7 mouse cellular contexts compared by ENCODE assay signal in genomic region chr9:56533916-56534315, GRCm38 (mm10).
DNase-seq lines count a peak whose midpoint lies in the region; ATAC-seq lines count a peak whose summit lies in the region.

No protein-coding gene starts in this region.

- H3K27me3 ChIP-seq in midbrain, embryonic 10.5 days (ENCODE audit: low read depth, poor library complexity, severe bottlenecking), result peaks cover 99% of the 10 kb centered on the region
- peaks cover 18% of the 10 kb centered on the region; the same call in 1 of the 2 replicates for H3K27me3 ChIP-seq in midbrain, embryonic 11.5 days (ENCODE audit: control insufficient read depth, insufficient read depth, low read length)
- no peaks in the 10 kb centered on the region for H3K27me3 ChIP-seq in heart, embryonic 13.5 days (replicated peaks)
- peaks cover 4% of the 10 kb centered on the region; the same call in 1 of the 2 replicates for H3K27me3 ChIP-seq in stomach, embryonic 16.5 days (ENCODE audit: control insufficient read depth, insufficient read depth, low read length)

- no peaks in the 10 kb centered on the region for H3K36me3 ChIP-seq in midbrain, embryonic 10.5 days
- no peaks in the 10 kb centered on the region for H3K36me3 ChIP-seq in midbrain, embryonic 11.5 days (ENCODE audit: control insufficient read depth, insufficient read depth, low read length)
- no peaks in the 10 kb centered on the region for H3K36me3 ChIP-seq in heart, embryonic 13.5 days
- no peaks in the 10 kb centered on the region for H3K36me3 ChIP-seq in stomach, embryonic 16.5 days (ENCODE audit: control insufficient read depth, insufficient read depth, low read length)

- H3K4me1 ChIP-seq in midbrain, embryonic 10.5 days, result peaks cover 37% of the 10 kb centered on the region
- H3K4me1 ChIP-seq in midbrain, embryonic 11.5 days (ENCODE audit: control insufficient read depth, insufficient read depth, low read length), result peaks cover 10% of the 10 kb centered on the region
- peaks cover 14% of the 10 kb centered on the region for H3K4me1 ChIP-seq in heart, embryonic 13.5 days
- H3K4me1 ChIP-seq in stomach, embryonic 16.5 days (ENCODE audit: control insufficient read depth, insufficient read depth, low read length), result peaks cover 12% of the 10 kb centered on the region

- H3K27ac ChIP-seq in midbrain, embryonic 10.5 days (replicated peaks), result peak overlapping the region; percentile 19; the same call in 1 of the 2 replicates
- no peak overlapping the region for H3K27ac ChIP-seq in midbrain, embryonic 11.5 days (ENCODE audit: low read depth, low read length)
- H3K27ac ChIP-seq in heart, embryonic 13.5 days (replicated peaks), result peak overlapping the region; percentile 72
- H3K27ac ChIP-seq in stomach, embryonic 16.5 days (ENCODE audit: low read length), result no peak overlapping the region

- WGBS in midbrain, embryonic 10.5 days, result 75% methylated on average over 9 of the region's 9 CpGs
- 76% methylated on average over 9 of the region's 9 CpGs for WGBS in midbrain, embryonic 11.5 days
- 65% methylated on average over 9 of the region's 9 CpGs for WGBS in heart, embryonic 13.5 days
- 74% methylated on average over 9 of the region's 9 CpGs for WGBS in stomach, embryonic 16.5 days

- H3K9me3 ChIP-seq in midbrain, embryonic 10.5 days (replicated peaks), result no peaks in the 10 kb centered on the region
- H3K9me3 ChIP-seq in midbrain, embryonic 11.5 days (ENCODE audit: control insufficient read depth, low read length), result no peaks in the 10 kb centered on the region
- H3K9me3 ChIP-seq in heart, embryonic 13.5 days, result no peaks in the 10 kb centered on the region; the same call in 1 of the 2 replicates
- no peaks in the 10 kb centered on the region for H3K9me3 ChIP-seq in stomach, embryonic 16.5 days (replicated peaks; ENCODE audit: control insufficient read depth, low read length)

- no peak overlapping the region for H3K9ac ChIP-seq in midbrain, embryonic 11.5 days (ENCODE audit: low read length)
- no peak overlapping the region for H3K9ac ChIP-seq in heart, embryonic 13.5 days
- H3K9ac ChIP-seq in stomach, embryonic 16.5 days (ENCODE audit: low read length), result no peak overlapping the region

- no peak overlapping the region for H3K4me2 ChIP-seq in midbrain, embryonic 11.5 days
- no peak overlapping the region for H3K4me2 ChIP-seq in heart, embryonic 13.5 days
- no peak overlapping the region for H3K4me2 ChIP-seq in stomach, embryonic 16.5 days (ENCODE audit: low read depth, low read length)

- intact Hi-C loops in gastrocnemius, postnatal 36 days (cut with DNase I), result no loop called here

- no peak for DNase-seq in midbrain, embryonic 10.5 days (ENCODE audit: low spot score)
- no peak for DNase-seq in midbrain, embryonic 11.5 days (ENCODE audit: low spot score, missing footprints)
- peak; percentile 30 to 32 for DNase-seq in kidney, postnatal 4 days
- no peak for DNase-seq in layer of hippocampus, adult 9-11 months
- DNase-seq in gastrocnemius, postnatal 36 days, result no peak

- no peak overlapping the region for H3K4me3 ChIP-seq in midbrain, embryonic 10.5 days
- no peak overlapping the region for H3K4me3 ChIP-seq in midbrain, embryonic 11.5 days (ENCODE audit: low read depth, low read length)
- no peak overlapping the region for H3K4me3 ChIP-seq in heart, embryonic 13.5 days
- H3K4me3 ChIP-seq in stomach, embryonic 16.5 days (replicated peaks; ENCODE audit: low read length), result no peak overlapping the region

- ATAC-seq in midbrain, embryonic 11.5 days (ENCODE audit: low FRiP score), result no peak
- no peak for ATAC-seq in heart, embryonic 13.5 days (ENCODE audit: extremely low read depth, insufficient number of reproducible peaks, low FRiP score, low TSS enrichment)
- 0 out of 2 replicates have a peak, but pooled peaks have one; percentile 38 for ATAC-seq in stomach, embryonic 16.5 days (ENCODE audit: insufficient read depth, low FRiP score)

Comparison
In these comparisons a context has a peak if more than half of its experiments do, and no peak if none do; other contexts are left out.
1. H3K27ac ChIP-seq: peak in midbrain, embryonic 10.5 days (single experiment) and heart, embryonic 13.5 days (single experiment); none in midbrain, embryonic 11.5 days (single experiment) and stomach, embryonic 16.5 days (single experiment).
2. DNase-seq: peak in kidney, postnatal 4 days (2 of 2); none in midbrain, embryonic 10.5 days (single experiment), midbrain, embryonic 11.5 days (single experiment), layer of hippocampus, adult 9-11 months (single experiment) and gastrocnemius, postnatal 36 days (0 of 2).